12 mouse cellular contexts compared by ENCODE assay signal in the genomic region with DNA sequence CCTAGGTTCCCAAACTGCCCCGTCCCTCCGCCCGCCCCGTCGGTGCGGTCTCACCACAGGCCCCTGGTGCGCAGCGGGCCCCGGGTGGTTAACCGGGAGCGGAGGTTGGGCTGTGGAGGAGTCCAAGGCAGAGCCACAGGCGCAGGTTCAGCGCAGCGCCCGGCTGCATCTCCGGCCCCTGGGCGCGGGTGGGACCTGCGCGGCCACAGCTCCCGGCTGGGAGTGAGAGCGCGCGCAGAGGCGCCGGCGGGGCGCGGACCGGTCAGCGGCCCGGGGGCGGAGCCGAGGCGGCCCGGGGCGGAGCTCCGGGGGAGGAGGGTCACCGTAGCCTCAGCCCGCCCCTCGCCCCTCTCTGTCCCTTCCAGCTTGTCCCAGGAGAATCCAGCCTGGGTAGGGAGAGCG. TPM values are rescaled to one million over a fixed set of nuclear protein-coding genes. Genes with fewer than 3 reads are reported as not detected.
DNase-seq lines count a peak whose midpoint lies in the region; ATAC-seq and TF ChIP-seq lines count a peak whose summit lies in the region.
"Not testable (repeated sequence)": the region's sequence is repeated elsewhere in the genome, so short reads cannot be mapped to it uniquely, and the experiment has no call there.
"Had no signal": no experiment of that assay in that cellular context is flagged by ENCODE, and none has a peak within 500 bp of the region (broad histone marks: within the 10 kb centered on the region; RNA-seq: fewer than 3 reads in every experiment).

No protein-coding gene starts in this region.

- not testable (repeated sequence) for H3K36me3 ChIP-seq in embryonic facial prominence, embryonic 13.5 days; heart, embryonic 10.5 days; hindbrain, postnatal 0 days (ENCODE audit: insufficient read depth, low read length); limb, embryonic 10.5 days; lung, embryonic 16.5 days (ENCODE audit: control insufficient read depth, insufficient read depth, low read length); neural tube, embryonic 11.5 days (ENCODE audit: control insufficient read depth, insufficient read depth, low read length)

- not testable (repeated sequence) for H3K4me1 ChIP-seq in embryonic facial prominence, embryonic 13.5 days; hindbrain, postnatal 0 days (ENCODE audit: insufficient read depth, low read length); lung, embryonic 16.5 days (replicated peaks; ENCODE audit: control insufficient read depth, insufficient read depth, low read length); neural tube, embryonic 11.5 days (ENCODE audit: control insufficient read depth, insufficient read depth, low read length)
- peaks cover 12% of the 10 kb centered on the region for H3K4me1 ChIP-seq in heart, embryonic 10.5 days
- peaks cover 17% of the 10 kb centered on the region for H3K4me1 ChIP-seq in limb, embryonic 10.5 days

- peak overlapping the region; percentile 54; the same call in 1 of the 2 replicates for H3K9ac ChIP-seq in embryonic facial prominence, embryonic 13.5 days
- H3K9ac ChIP-seq in hindbrain, postnatal 0 days (replicated peaks; ENCODE audit: low read length); neural tube, embryonic 11.5 days (ENCODE audit: low read length): not testable (repeated sequence)
- H3K9ac ChIP-seq in lung, embryonic 16.5 days (ENCODE audit: low read length) = peak overlapping the region; percentile 61

- under 1% methylated on average over 41 of the region's 42 CpGs for WGBS in embryonic facial prominence, embryonic 13.5 days
- under 1% methylated on average over 22 of the region's 42 CpGs for WGBS in heart, embryonic 10.5 days
- WGBS in hindbrain, postnatal 0 days = 3% methylated on average over 32 of the region's 42 CpGs
- WGBS in limb, embryonic 10.5 days = 1% methylated on average over 35 of the region's 42 CpGs
- WGBS in lung, embryonic 16.5 days = under 1% methylated on average over 20 of the region's 42 CpGs
- 2% methylated on average over 32 of the region's 42 CpGs for WGBS in neural tube, embryonic 11.5 days

- H3K4me3 ChIP-seq in embryonic facial prominence, embryonic 13.5 days = peak overlapping the region; percentile 45
- peak overlapping the region; percentile 63 for H3K4me3 ChIP-seq in heart, embryonic 10.5 days
- H3K4me3 ChIP-seq in hindbrain, postnatal 0 days (ENCODE audit: low read length) = peak overlapping the region; percentile 36
- H3K4me3 ChIP-seq in limb, embryonic 10.5 days = peak overlapping the region; percentile 53
- H3K4me3 ChIP-seq in lung, embryonic 16.5 days (ENCODE audit: low read length) = peak overlapping the region; percentile 58
- H3K4me3 ChIP-seq in neural tube, embryonic 11.5 days (ENCODE audit: low read depth, low read length) = peak overlapping the region; percentile 32

- not testable (repeated sequence) for TF ChIP-seq CTCF in hindbrain, postnatal 0 days (IDR thresholded peaks at IDR 0.05; ENCODE audit: low read depth)

- H3K4me2 ChIP-seq in embryonic facial prominence, embryonic 13.5 days = peak overlapping the region; percentile 69
- peak overlapping the region; percentile 57 for H3K4me2 ChIP-seq in hindbrain, postnatal 0 days (ENCODE audit: low read depth, low read length)
- H3K4me2 ChIP-seq in lung, embryonic 16.5 days (ENCODE audit: low read depth, low read length) = peak overlapping the region; percentile 79
- H3K4me2 ChIP-seq in neural tube, embryonic 11.5 days (ENCODE audit: low read depth) = peak overlapping the region; percentile 48

- peaks cover 78% of the 10 kb centered on the region for H3K27me3 ChIP-seq in embryonic facial prominence, embryonic 13.5 days
- peaks cover 66% of the 10 kb centered on the region for H3K27me3 ChIP-seq in heart, embryonic 10.5 days (ENCODE audit: insufficient read depth, poor library complexity, severe bottlenecking)
- H3K27me3 ChIP-seq in hindbrain, postnatal 0 days (ENCODE audit: insufficient read depth, low read length); lung, embryonic 16.5 days (ENCODE audit: control insufficient read depth, insufficient read depth, low read depth, low read length): not testable (repeated sequence)
- peaks cover 80% of the 10 kb centered on the region for H3K27me3 ChIP-seq in limb, embryonic 10.5 days (ENCODE audit: low read depth, poor library complexity, severe bottlenecking)
- H3K27me3 ChIP-seq in neural tube, embryonic 11.5 days (ENCODE audit: control insufficient read depth, insufficient read depth, low read length) = peaks cover 19% of the 10 kb centered on the region

- not testable (repeated sequence) for H3K9me3 ChIP-seq in embryonic facial prominence, embryonic 13.5 days; heart, embryonic 10.5 days; hindbrain, postnatal 0 days (ENCODE audit: low read length); limb, embryonic 10.5 days (replicated peaks); lung, embryonic 16.5 days (ENCODE audit: control insufficient read depth, low read length); neural tube, embryonic 11.5 days (ENCODE audit: control insufficient read depth, low read length)

- not testable (repeated sequence) for H3K27ac ChIP-seq in embryonic facial prominence, embryonic 13.5 days; hindbrain, postnatal 0 days; limb, embryonic 10.5 days; lung, embryonic 16.5 days (ENCODE audit: low read length); neural tube, embryonic 11.5 days (ENCODE audit: low read depth, low read length)
- H3K27ac ChIP-seq in heart, embryonic 10.5 days = peak overlapping the region; percentile 52; the same call in 1 of the 2 replicates

- 0 out of 2 replicates have a peak, but pooled peaks have one; percentile 10 for ATAC-seq in embryonic facial prominence, embryonic 13.5 days (ENCODE audit: insufficient number of reproducible peaks, insufficient read depth, low FRiP score, low TSS enrichment, low read depth)
- ATAC-seq in hindbrain, postnatal 0 days = not testable (repeated sequence)
- ATAC-seq in lung, embryonic 16.5 days (ENCODE audit: low read depth) = peak; percentile 96
- ATAC-seq in neural tube, embryonic 11.5 days (ENCODE audit: insufficient read depth, low FRiP score, low TSS enrichment) = peak; percentile 45; the same call in 1 of the 2 replicates

- DNase-seq in R1 (ENCODE audit: low read depth, low spot score) = peak; percentile 17
- DNase-seq in heart, embryonic 10.5 days (ENCODE audit: low spot score) = not testable (repeated sequence)
- DNase-seq in hindbrain, postnatal 0 days (ENCODE audit: low spot score) = peak; percentile 16
- peak; percentile 60 for DNase-seq in limb, embryonic 10.5 days (ENCODE audit: low spot score)
- peak; percentile 51 for DNase-seq in neural tube, embryonic 11.5 days (ENCODE audit: low spot score)
- peak; percentile 12 for DNase-seq in urinary bladder, postnatal 25 days (ENCODE audit: low spot score)

RNA-seq across cellular contexts. Expression of a gene that starts 22.6 kb away (rescaled TPM):
- polyA plus RNA-seq in embryonic facial prominence, embryonic 13.5 days (2015; fragmentation: Nextera tagmentation; extraction: Ambion mirVana) = not detected in 2 replicates
- polyA plus RNA-seq in heart, embryonic 10.5 days (2016; fragmentation: Nextera tagmentation; extraction: Ambion mirVana) = not detected in 2 replicates
- not detected in 2 replicates for total RNA-seq in hindbrain, postnatal 0 days (2014; rRNA removed)
- not detected in 2 replicates for polyA plus RNA-seq in hindbrain, postnatal 0 days (2015; fragmentation: Nextera tagmentation; extraction: Ambion mirVana)
- not detected in 2 replicates for polyA plus RNA-seq in limb, embryonic 10.5 days (2016; fragmentation: Nextera tagmentation; extraction: Ambion mirVana)
- polyA plus RNA-seq in lung, embryonic 16.5 days (2015; fragmentation: Nextera tagmentation; extraction: Ambion mirVana) = not detected in 2 replicates
- polyA plus RNA-seq in neural tube, embryonic 11.5 days (2014; fragmentation: Nextera tagmentation; extraction: Ambion mirVana) = not detected in 2 replicates
- total RNA-seq: heart, postnatal 25 days; left cerebral cortex, adult 8-10 months; MEL had no signal
- polyA plus RNA-seq: erythroblast, embryonic 14.5 days had no signal

RNA-seq across cellular contexts. Expression of a gene that starts 45.9 kb away (rescaled TPM):
- not detected in 2 replicates for polyA plus RNA-seq in embryonic facial prominence, embryonic 13.5 days (2015; fragmentation: Nextera tagmentation; extraction: Ambion mirVana)
- not detected in 2 replicates for polyA plus RNA-seq in heart, embryonic 10.5 days (2016; fragmentation: Nextera tagmentation; extraction: Ambion mirVana)
- total RNA-seq in hindbrain, postnatal 0 days (2014; rRNA removed) = not detected in 2 replicates
- not detected in 2 replicates for polyA plus RNA-seq in hindbrain, postnatal 0 days (2015; fragmentation: Nextera tagmentation; extraction: Ambion mirVana)
- polyA plus RNA-seq in limb, embryonic 10.5 days (2016; fragmentation: Nextera tagmentation; extraction: Ambion mirVana) = not detected in 2 replicates
- not detected in 2 replicates for polyA plus RNA-seq in lung, embryonic 16.5 days (2015; fragmentation: Nextera tagmentation; extraction: Ambion mirVana)
- not detected in 2 replicates for polyA plus RNA-seq in neural tube, embryonic 11.5 days (2014; fragmentation: Nextera tagmentation; extraction: Ambion mirVana)
- total RNA-seq: heart, postnatal 25 days; left cerebral cortex, adult 8-10 months; MEL had no signal
- polyA plus RNA-seq: erythroblast, embryonic 14.5 days had no signal
